Mouse (Mus musculus): ENCODE data around the gene Kansl1. TPM values are rescaled to one million over a fixed set of nuclear protein-coding genes. Genes with fewer than 3 reads are reported as not detected.

The Kansl1 gene
- polyA plus RNA-seq (2016; fragmentation: Nextera tagmentation; extraction: Ambion mirVana): 29.7 and 33.3 TPM in 2 replicates

DNA sequence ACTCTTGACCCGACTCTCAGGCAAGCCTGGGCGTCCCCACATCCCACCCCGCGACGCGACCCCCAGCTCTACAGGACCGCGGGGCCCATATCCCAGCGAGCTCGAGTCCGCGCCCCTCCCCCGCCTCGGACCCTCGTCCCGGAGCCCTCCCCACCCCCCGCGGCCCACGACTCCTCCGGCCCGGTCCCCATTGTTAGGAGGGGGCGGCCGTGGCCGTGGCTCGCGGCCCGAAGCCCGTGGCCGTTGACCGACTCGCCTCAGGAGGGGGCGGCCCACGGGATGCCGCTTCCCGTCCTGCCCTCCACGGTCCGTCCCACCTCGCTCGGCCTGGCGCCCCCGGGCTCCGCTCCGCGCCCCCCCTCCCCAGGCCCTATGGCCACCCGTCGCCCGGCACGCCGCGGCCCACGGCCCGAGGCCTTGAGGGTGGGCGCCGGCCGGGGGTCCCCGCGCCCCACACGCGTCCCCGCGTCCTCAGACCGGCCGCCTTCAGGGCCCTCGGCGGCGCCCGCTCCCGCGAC is at the start of gene Kansl1:
TSS of gene Kansl1 (minus strand) at position 111 of the 518 bp plus-strand sequence.
- Histone ChIP-seq H3K27me3 (no peaks in the 10 kb centered on the region), H3K4me3 (peak within 1 kb of the TSS; percentile 98), H3K4me2 (replicated peaks) (peak within 1 kb of the TSS; percentile 65), H3K36me3 (no peaks in the 10 kb centered on the region; the same call in 1 of the 2 replicates), H3K4me1 (peaks cover 10% of the 10 kb centered on the region), H3K9me3 (no peaks in the 10 kb centered on the region), H3K27ac (peak within 1 kb of the TSS; percentile 58), H3K9ac (peak within 1 kb of the TSS; percentile 96)
- peak; percentile 76 for ATAC-seq (ENCODE audit: insufficient number of reproducible peaks, insufficient read depth, low FRiP score, low TSS enrichment)
- WGBS: under 1% methylated on average over 50 of the region's 69 CpGs

DNA sequence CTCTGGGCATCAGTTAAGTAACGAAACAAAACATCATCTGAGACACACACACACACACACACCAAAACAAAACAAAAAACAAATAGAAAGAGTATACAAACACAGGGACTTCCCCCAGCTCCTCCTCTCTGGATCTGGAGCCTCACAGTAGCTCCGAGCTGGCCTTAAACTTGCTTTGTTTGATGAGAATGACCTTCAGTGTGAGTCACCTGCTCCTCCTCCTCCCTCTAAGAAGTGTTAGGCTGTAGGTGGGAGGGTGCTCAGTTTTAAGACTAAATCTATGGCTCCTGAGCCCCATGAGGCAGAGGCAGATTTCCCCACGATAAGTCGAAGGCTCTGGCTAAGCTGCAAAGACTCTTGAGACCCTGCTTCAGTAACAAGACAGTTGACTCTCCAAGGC is 43.8 kb upstream of the Kansl1 start:
- no peak for ATAC-seq (ENCODE audit: insufficient number of reproducible peaks, insufficient read depth, low FRiP score, low TSS enrichment)
- Histone ChIP-seq H3K36me3 (peaks cover 84% of the 10 kb centered on the region), H3K9me3 (no peaks in the 10 kb centered on the region)

DNA sequence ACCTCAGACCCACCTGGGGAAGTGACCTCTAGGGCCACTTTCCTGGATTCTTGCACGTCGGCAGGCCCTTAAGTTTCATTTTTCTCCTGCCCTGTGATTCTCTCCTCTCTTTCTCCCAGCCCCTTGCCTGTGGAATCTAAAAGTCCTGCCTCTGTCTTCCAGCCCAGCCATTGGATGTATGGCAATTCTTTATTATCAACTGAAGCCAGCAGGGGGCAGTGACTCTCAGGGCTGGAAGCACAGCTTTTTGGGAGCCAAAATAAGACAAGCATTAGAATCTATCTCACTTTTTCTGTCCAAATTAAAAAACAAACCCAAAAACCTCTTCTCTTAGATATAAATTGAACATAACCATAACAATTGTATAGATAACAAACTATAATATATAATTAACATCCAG is 41.9 kb upstream of the Kansl1 start:
- no peaks in the 10 kb centered on the region for H3K4me1 ChIP-seq
- no peaks in the 10 kb centered on the region for H3K27me3 ChIP-seq
- no peak overlapping the region for H3K4me3 ChIP-seq
- H3K9ac ChIP-seq: no peak overlapping the region
- peaks cover 83% of the 10 kb centered on the region for H3K36me3 ChIP-seq
- WGBS: 86% methylated on average over 2 of the region's 2 CpGs
- no peak overlapping the region for H3K27ac ChIP-seq
- H3K9me3 ChIP-seq: no peaks in the 10 kb centered on the region
- no peak overlapping the region for H3K4me2 ChIP-seq (replicated peaks)
- no peak for ATAC-seq (ENCODE audit: insufficient number of reproducible peaks, insufficient read depth, low FRiP score, low TSS enrichment)

More for the DNA sequence above, 43.8 kb upstream of the Kansl1 start:
- Histone ChIP-seq H3K9ac (no peak overlapping the region), H3K4me1 (no peaks in the 10 kb centered on the region), H3K4me3 (no peak overlapping the region), H3K4me2 (replicated peaks) (no peak overlapping the region), H3K27me3 (no peaks in the 10 kb centered on the region), H3K27ac (no peak overlapping the region)
- 90% methylated on average over 4 of the region's 4 CpGs for WGBS

- H3K9ac ChIP-seq: no peak overlapping the region
- no peaks in the 10 kb centered on the region for H3K27me3 ChIP-seq
- H3K4me2 ChIP-seq (replicated peaks): no peak overlapping the region
- no peak overlapping the region for H3K27ac ChIP-seq
- no peaks in the 10 kb centered on the region for H3K4me1 ChIP-seq
- no peak for ATAC-seq (ENCODE audit: insufficient number of reproducible peaks, insufficient read depth, low FRiP score, low TSS enrichment)
- WGBS: 82% methylated on average over 4 of the region's 4 CpGs
- H3K36me3 ChIP-seq: peaks cover 79% of the 10 kb centered on the region
- H3K4me3 ChIP-seq: no peak overlapping the region
- H3K9me3 ChIP-seq: no peaks in the 10 kb centered on the region
These were observed 39.8 kb upstream of the Kansl1 start for GRCm38 (mm10) chr11:104508455-104508854.

DNA sequence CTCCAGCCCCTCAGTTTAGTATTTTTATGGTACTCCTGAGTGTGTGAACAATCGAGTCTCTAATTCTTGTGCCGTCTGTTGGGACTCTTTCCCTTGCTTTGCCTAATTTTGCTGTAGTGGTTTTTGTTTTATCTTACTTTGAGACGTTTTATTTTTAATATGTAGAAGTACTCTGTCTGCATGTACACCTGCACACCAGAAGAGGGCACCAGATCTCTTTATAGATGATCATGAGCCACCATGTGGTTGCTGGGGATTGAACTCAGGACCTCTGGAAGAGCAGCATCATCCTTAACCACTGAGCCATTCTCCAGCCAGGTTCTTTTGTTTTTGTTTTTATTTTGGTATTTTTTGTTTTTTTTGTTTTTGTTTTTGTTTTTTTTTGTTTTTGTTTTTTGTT is 19.6 kb upstream of the Kansl1 start:
- Histone ChIP-seq H3K4me3 (no peak overlapping the region), H3K9ac (no peak overlapping the region), H3K4me2 (replicated peaks) (no peak overlapping the region), H3K36me3 (no peaks in the 10 kb centered on the region), H3K4me1 (no peaks in the 10 kb centered on the region), H3K9me3 (no peaks in the 10 kb centered on the region), H3K27ac (no peak overlapping the region), H3K27me3 (no peaks in the 10 kb centered on the region)
- ATAC-seq (ENCODE audit: insufficient number of reproducible peaks, insufficient read depth, low FRiP score, low TSS enrichment): no peak
- 80% methylated on average over 3 of the region's 3 CpGs for WGBS

DNA sequence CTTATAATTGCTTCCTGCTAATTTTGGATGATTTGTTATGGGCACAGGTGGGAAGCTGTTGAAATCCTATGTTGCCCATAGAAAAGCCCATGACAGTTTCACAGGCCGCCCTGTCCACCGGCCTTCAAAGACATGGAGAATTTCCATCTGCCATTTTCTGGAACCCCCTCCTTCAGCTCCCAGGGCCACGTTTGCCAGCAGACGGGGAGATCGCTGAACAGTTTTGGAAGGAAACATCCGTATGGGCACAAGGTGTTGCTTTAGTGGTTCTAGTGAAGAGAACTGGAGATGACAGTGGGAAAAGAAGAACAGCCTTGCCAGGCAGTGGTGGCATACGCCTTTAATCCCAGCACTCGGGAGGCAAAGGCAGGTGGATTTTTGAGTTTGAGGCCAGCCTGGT is 13.3 kb upstream of the Kansl1 start:
- 91% methylated on average over 8 of the region's 8 CpGs for WGBS
- H3K27ac ChIP-seq: no peak overlapping the region

GRCm38 (mm10) chr11:104479505-104479904 is 10.8 kb upstream of the Kansl1 start:
- Histone ChIP-seq H3K4me1 (no peaks in the 10 kb centered on the region), H3K9me3 (peaks cover 3% of the 10 kb centered on the region; the same call in 1 of the 2 replicates), H3K4me2 (replicated peaks) (no peak overlapping the region), H3K27me3 (no peaks in the 10 kb centered on the region), H3K4me3 (no peak overlapping the region), H3K9ac (no peak overlapping the region), H3K27ac (no peak overlapping the region), H3K36me3 (no peaks in the 10 kb centered on the region)
- no peak for ATAC-seq (ENCODE audit: insufficient number of reproducible peaks, insufficient read depth, low FRiP score, low TSS enrichment)
- WGBS: 64% methylated on average over 4 of the region's 4 CpGs

More for the DNA sequence above, 13.3 kb upstream of the Kansl1 start:
- Histone ChIP-seq H3K4me3 (no peak overlapping the region), H3K9me3 (no peaks in the 10 kb centered on the region), H3K9ac (no peak overlapping the region), H3K27me3 (no peaks in the 10 kb centered on the region), H3K4me2 (replicated peaks) (no peak overlapping the region), H3K4me1 (no peaks in the 10 kb centered on the region), H3K36me3 (no peaks in the 10 kb centered on the region)
- no peak for ATAC-seq (ENCODE audit: insufficient number of reproducible peaks, insufficient read depth, low FRiP score, low TSS enrichment)

DNA sequence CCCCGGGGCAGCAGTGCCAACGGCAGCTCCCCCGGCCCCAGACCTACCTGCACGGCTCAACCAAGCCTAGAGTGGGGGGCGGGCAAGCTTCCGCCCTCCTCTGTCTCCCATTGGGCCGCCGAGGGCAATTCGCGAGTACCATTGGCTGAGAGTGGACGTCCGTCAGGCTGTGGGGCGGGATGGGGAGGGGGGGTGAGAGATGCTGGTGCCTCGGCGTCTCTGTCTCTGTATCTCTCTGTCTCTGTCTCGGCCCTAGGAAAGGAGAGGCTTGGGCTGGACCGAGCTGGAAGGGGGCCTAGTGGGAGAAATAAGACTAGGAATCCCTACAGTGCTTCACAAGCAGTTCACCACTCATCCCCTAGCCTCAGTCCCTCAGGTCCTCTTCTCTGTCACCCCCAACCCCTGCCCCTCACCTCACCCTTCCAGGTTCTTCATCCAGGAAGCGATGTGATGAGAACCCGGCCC is 742 bp upstream of the Kansl1 start:
- Histone ChIP-seq H3K4me3 (peak overlapping the region; percentile 98), H3K27ac (peak overlapping the region; percentile 58), H3K4me2 (replicated peaks) (peak overlapping the region; percentile 65), H3K27me3 (no peaks in the 10 kb centered on the region), H3K36me3 (no peaks in the 10 kb centered on the region; the same call in 1 of the 2 replicates), H3K9ac (peak overlapping the region; percentile 96), H3K4me1 (peaks cover 10% of the 10 kb centered on the region), H3K9me3 (no peaks in the 10 kb centered on the region)
- under 1% methylated on average over 19 of the region's 19 CpGs for WGBS
- ATAC-seq (ENCODE audit: insufficient number of reproducible peaks, insufficient read depth, low FRiP score, low TSS enrichment): peak; percentile 99

- peaks cover 5% of the 10 kb centered on the region; the same call in 1 of the 2 replicates for H3K36me3 ChIP-seq
- H3K4me1 ChIP-seq: peaks cover 10% of the 10 kb centered on the region
- H3K4me3 ChIP-seq: no peak overlapping the region
- H3K4me2 ChIP-seq (replicated peaks): 0 out of 2 replicates have a peak overlapping the region, but pooled peaks have one; percentile 15
- no peak overlapping the region for H3K9ac ChIP-seq
- no peaks in the 10 kb centered on the region for H3K27me3 ChIP-seq
- ATAC-seq (ENCODE audit: insufficient number of reproducible peaks, insufficient read depth, low FRiP score, low TSS enrichment): no peak
- H3K9me3 ChIP-seq: no peaks in the 10 kb centered on the region
- WGBS: 77% methylated on average over 5 of the region's 5 CpGs
- H3K27ac ChIP-seq: no peak overlapping the region
These were observed 963 bp downstream of the Kansl1 start for GRCm38 (mm10) chr11:104467698-104468097.

DNA sequence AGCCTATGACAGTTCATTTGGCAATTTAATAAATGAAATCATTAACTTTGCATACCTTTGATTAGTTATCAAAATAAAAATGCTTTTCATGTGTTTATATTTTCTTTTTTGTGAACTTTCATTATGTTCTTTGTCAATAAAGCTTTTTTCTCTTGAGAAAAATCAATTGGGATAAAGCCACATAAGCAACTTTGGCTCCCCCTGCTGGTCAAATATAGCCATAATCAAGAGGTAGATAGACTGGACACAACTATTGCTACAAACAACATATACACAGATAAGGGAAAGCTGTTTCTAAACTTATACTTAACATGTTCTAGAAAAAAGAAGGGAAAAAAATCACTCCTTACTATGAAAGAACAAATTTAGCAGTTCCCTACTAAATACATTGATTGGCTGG is 7.1 kb downstream of the Kansl1 start:
- no peak overlapping the region for H3K4me2 ChIP-seq (replicated peaks)
- peaks cover 1% of the 10 kb centered on the region; the same call in 1 of the 2 replicates for H3K4me1 ChIP-seq
- no peak overlapping the region for H3K4me3 ChIP-seq
- peaks cover 9% of the 10 kb centered on the region for H3K36me3 ChIP-seq
- H3K9me3 ChIP-seq: no peaks in the 10 kb centered on the region
- H3K27ac ChIP-seq: no peak overlapping the region
- H3K27me3 ChIP-seq: no peaks in the 10 kb centered on the region
- no peak for ATAC-seq (ENCODE audit: insufficient number of reproducible peaks, insufficient read depth, low FRiP score, low TSS enrichment)
- no peak overlapping the region for H3K9ac ChIP-seq

GRCm38 (mm10) chr11:104459671-104460070 is 9.0 kb downstream of the Kansl1 start:
- ATAC-seq (ENCODE audit: insufficient number of reproducible peaks, insufficient read depth, low FRiP score, low TSS enrichment): no peak
- 88% methylated on average over 2 of the region's 2 CpGs for WGBS
- no peak overlapping the region for H3K27ac ChIP-seq

GRCm38 (mm10) chr11:104458507-104458906 is 10.2 kb downstream of the Kansl1 start:
- Histone ChIP-seq H3K4me3 (no peak overlapping the region), H3K27ac (no peak overlapping the region), H3K4me1 (no peaks in the 10 kb centered on the region), H3K4me2 (replicated peaks) (no peak overlapping the region), H3K36me3 (peaks cover 12% of the 10 kb centered on the region; the same call in 1 of the 2 replicates), H3K27me3 (no peaks in the 10 kb centered on the region), H3K9me3 (no peaks in the 10 kb centered on the region), H3K9ac (no peak overlapping the region)
- ATAC-seq (ENCODE audit: insufficient number of reproducible peaks, insufficient read depth, low FRiP score, low TSS enrichment): no peak
- WGBS: 78% methylated on average over 2 of the region's 2 CpGs

More at GRCm38 (mm10) chr11:104459671-104460070, 9.0 kb downstream of the Kansl1 start:
- Histone ChIP-seq H3K4me1 (no peaks in the 10 kb centered on the region), H3K4me2 (replicated peaks) (no peak overlapping the region), H3K36me3 (peaks cover 12% of the 10 kb centered on the region), H3K9ac (no peak overlapping the region), H3K9me3 (no peaks in the 10 kb centered on the region), H3K27me3 (no peaks in the 10 kb centered on the region), H3K4me3 (no peak overlapping the region)

Data from embryonic facial prominence, embryonic 12.5 days (tissue).